ENCODE assay signal across 9 mouse cellular contexts in genomic region chr15:52506930-52507329, GRCm38 (mm10).
A peak's percentile ranks its signal among the peaks of the same experiment; 100 is the strongest.
DNase-seq lines count a peak whose midpoint lies in the region; ATAC-seq and TF ChIP-seq lines count a peak whose summit lies in the region.
"Had no signal": no experiment of that assay in that cellular context is flagged by ENCODE, and none has a peak within 500 bp of the region (broad histone marks: within the 10 kb centered on the region; RNA-seq: fewer than 3 reads in every experiment).

No protein-coding gene starts in this region.

- peak; percentile 14 for DNase-seq in kidney, adult 18-20 months
- no peak for DNase-seq in kidney, adult 11 months
- DNase-seq in R1 (ENCODE audit: low read depth, low spot score) = peak; percentile 67
- DNase-seq in cerebellum, adult 9-11 months = peak; percentile 10
- DNase-seq in heart, postnatal 36 days = peak; percentile 21 to 52

- H3K4me3 ChIP-seq in C2C12 (ENCODE audit: insufficient read depth, poor library complexity, severe bottlenecking) = no peak overlapping the region
- H3K4me3 ChIP-seq: myocyte had no signal

- H3K79me3 ChIP-seq in C2C12 (ENCODE audit: low read depth) = no peaks in the 10 kb centered on the region

- no peak overlapping the region for H3ac ChIP-seq in C2C12 (ENCODE audit: control insufficient read depth, insufficient read length, low read depth)

- intact Hi-C loops in heart, postnatal 36 days (cut with DNase I) = loop anchor here (1.0 kb wide), 1 partner anchor 1277 kb away; no protein-coding TSS in a partner anchor

- TF ChIP-seq CTCF in C2C12 (IDR thresholded peaks at IDR 0.05; ENCODE audit: control insufficient read depth, insufficient read depth, insufficient read length) = peak; percentile 27

- no peaks in the 10 kb centered on the region for H3K27me3 ChIP-seq in C2C12 (ENCODE audit: control insufficient read depth, insufficient read depth, insufficient read length)

- 0 out of 2 replicates have a peak, but pooled peaks have one; percentile 71 for ATAC-seq in megakaryocyte-erythroid progenitor cell, adult 5-6 weeks (replicated peaks; ENCODE audit: low FRiP score, low TSS enrichment, poor library complexity, severe bottlenecking)
- no peak for ATAC-seq in erythroid progenitor cell, adult 5-6 weeks (replicated peaks; ENCODE audit: low FRiP score, poor library complexity, severe bottlenecking)

- H3K79me2 ChIP-seq in C2C12 (ENCODE audit: control insufficient read depth, insufficient read depth) = no peaks in the 10 kb centered on the region

- H3K36me3 ChIP-seq in C2C12 (ENCODE audit: control insufficient read depth, insufficient read depth) = no peaks in the 10 kb centered on the region

TF ChIP-seq in C2C12, 6 proteins besides CTCF, POLR2A, EP300 and RAD21:
- TF ChIP-seq USF1 (IDR thresholded peaks at IDR 0.05; ENCODE audit: low read depth) (no peak), MAX (IDR thresholded peaks at IDR 0.05) (no peak), FOSL1 (IDR thresholded peaks at IDR 0.05; ENCODE audit: insufficient read depth, low read length, poor library complexity, severe bottlenecking) (no peak), MYOG (IDR thresholded peaks at IDR 0.05; ENCODE audit: control insufficient read depth, extremely low read depth, insufficient read length) (no peak), MYOD1 (IDR thresholded peaks at IDR 0.05; ENCODE audit: control insufficient read depth, insufficient read length, low read depth) (no peak)
